Mouse (Mus musculus) heart, adult 2 months (tissue): ENCODE results near the gene Usp10.

ENCODE experiments used
- CTCF ChIP-seq: fragments of 200-600 bp; IDR thresholded peaks from 2 replicates; pipeline ENCODE4 v1.8.1; 2022; ENCODE audit warnings: antibody characterized with exemption, mild to moderate bottlenecking, moderate library complexity
- EP300 ChIP-seq: fragments of 200-500 bp; IDR thresholded peaks from 2 replicates; pipeline ENCODE4 v1.6.1; 2011; ENCODE audit warnings: low read depth, low read length, control low read depth; ENCODE audit not compliant: insufficient read depth
- POLR2A ChIP-seq: fragments of 200-500 bp; IDR thresholded peaks from 2 replicates; pipeline ENCODE4 v1.6.1; 2011; ENCODE audit warnings: mild to moderate bottlenecking, low read depth, low read length, control low read depth; ENCODE audit not compliant: insufficient read depth

DNA sequence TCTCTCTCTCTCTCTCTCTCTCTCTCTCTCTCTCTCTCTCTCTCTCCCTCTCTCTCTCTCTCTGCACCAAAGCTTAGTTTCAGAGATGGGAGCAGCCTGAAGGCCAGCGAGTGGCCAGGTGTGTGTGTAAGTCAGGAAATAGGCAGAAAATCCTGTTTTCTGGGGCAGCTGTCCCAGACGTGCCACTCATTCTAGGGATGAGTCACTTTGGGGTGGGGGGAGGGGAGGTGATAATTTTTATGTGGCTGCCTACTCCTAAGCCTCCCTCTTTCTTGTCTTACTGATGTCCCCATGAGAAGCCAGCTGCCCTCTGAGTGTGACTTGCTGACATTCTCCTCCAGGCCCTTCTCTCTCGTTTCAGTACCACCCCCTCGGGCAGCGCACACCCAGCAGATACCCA lies 76.0 kb downstream of the Usp10 start:
- no peak for TF ChIP-seq CTCF
- no peak for TF ChIP-seq POLR2A
- TF ChIP-seq EP300 = no peak
